Comparison of ENCODE assay signal across 17 mouse cellular contexts in the genomic region with DNA sequence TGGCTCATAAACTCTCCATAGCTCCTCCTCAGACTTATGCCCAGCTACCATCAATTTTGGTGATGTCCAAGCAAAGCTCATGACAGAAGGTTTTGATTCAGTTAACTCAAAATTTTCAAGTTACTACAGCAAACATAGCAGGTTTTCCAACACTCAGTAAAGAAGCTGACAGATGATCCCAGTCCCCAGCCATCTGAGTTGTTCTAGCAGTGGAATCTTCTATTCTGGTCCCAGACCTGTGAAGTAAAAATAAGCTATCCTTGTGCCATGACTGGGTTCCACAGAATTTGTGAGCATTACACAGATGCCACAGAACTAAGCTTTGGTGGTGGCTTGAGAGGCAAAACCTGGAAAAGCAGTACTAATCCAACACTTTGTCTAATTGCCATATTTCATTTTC. TPM values are rescaled to one million over a fixed set of nuclear protein-coding genes. Genes with fewer than 3 reads are reported as not detected.
"Had no signal": no experiment of that assay in that cellular context is flagged by ENCODE, and none has a peak within 500 bp of the region (broad histone marks: within the 10 kb centered on the region; RNA-seq: fewer than 3 reads in every experiment).

No protein-coding gene starts in this region.

- ATAC-seq: hindbrain, postnatal 0 days; intestine, embryonic 16.5 days; liver, embryonic 12.5 days had no signal

- DNase-seq: gastrocnemius, postnatal 14 days; gastrocnemius, postnatal 36 days; heart, adult 18-20 months; heart, postnatal 14 days; heart, postnatal 36 days; kidney, adult 11 months; kidney, adult 2 months; kidney, adult 9 months; kidney, postnatal 14 days; kidney, postnatal 36 days; layer of hippocampus, postnatal 36 days; left cerebral cortex, postnatal 4 days had no signal

RNA-seq across cellular contexts. Expression of a gene that starts 34.3 kb away (rescaled TPM):
- total RNA-seq: gastrocnemius, adult 18-20 months; gastrocnemius, adult 8-10 months; gastrocnemius, postnatal 36 days; heart, adult 18-20 months; heart, postnatal 36 days had no signal
